Mouse (Mus musculus) midbrain, embryonic 10.5 days (tissue): ENCODE results near the gene Astl. TPM values are rescaled to one million over a fixed set of nuclear protein-coding genes. Genes with fewer than 3 reads are reported as not detected.

ENCODE experiments used
- DNase-seq: peaks from one replicate; pipeline ENCODE4 v3.0.0-alpha.2; 2017; ENCODE audit warnings: low spot score
- H3K27ac ChIP-seq: fragments of 300-500 bp; sonication (generic); replicated peaks from 2 replicates; pipeline ENCODE4 v1.5.1; 2016; ENCODE audit warnings: mild to moderate bottlenecking
- H3K27me3 ChIP-seq: fragments of 300-500 bp; sonication (generic); 2 replicates; pipeline ENCODE4 v1.6.1; 2016; ENCODE audit warnings: low read depth, mild to moderate bottlenecking; ENCODE audit not compliant: poor library complexity, severe bottlenecking
- H3K36me3 ChIP-seq: fragments of 300-500 bp; sonication (generic); 2 replicates; pipeline ENCODE4 v1.6.1; 2016; ENCODE audit warnings: mild to moderate bottlenecking, moderate library complexity
- H3K4me1 ChIP-seq: fragments of 300-500 bp; sonication (generic); 2 replicates; pipeline ENCODE4 v1.6.1; 2016
- H3K4me3 ChIP-seq: fragments of 300-500 bp; sonication (generic); 2 replicates; pipeline ENCODE4 v1.5.1; 2016; ENCODE audit warnings: mild to moderate bottlenecking, moderate library complexity
- H3K9me3 ChIP-seq: fragments of 300-500 bp; sonication (generic); replicated peaks from 2 replicates; pipeline ENCODE4 v1.6.1; 2016; ENCODE audit warnings: mild to moderate bottlenecking
- WGBS: fragments of 180-500 bp; shearing (Covaris S2); methylation state at CpG from one replicate; pipeline ENCODE4 v1.1.7; 2016; 5-methylcytosine and 5-hydroxymethylcytosine counted together
- polyA plus RNA-seq: library from polyadenylated mRNA; unstranded; fragments of >200 nt; fragmentation: Nextera tagmentation; extraction: Ambion mirVana; gene quantifications from 2 replicates; pipeline ENCODE4 v1.2.1, GENCODE M21; 2016

The Astl gene
- polyA plus RNA-seq, 1 experiment from 2014 or later, result not detected

- no peak overlapping the region for H3K4me3 ChIP-seq
- no peaks in the 10 kb centered on the region for H3K9me3 ChIP-seq
- no peak for DNase-seq
- no peaks in the 10 kb centered on the region for H3K4me1 ChIP-seq
- H3K27me3 ChIP-seq, result no peaks in the 10 kb centered on the region
- 90% methylated on average over 1 of the region's 1 CpGs for WGBS
- no peak overlapping the region for H3K27ac ChIP-seq
- no peaks in the 10 kb centered on the region for H3K36me3 ChIP-seq
These were observed 27.2 kb upstream of the Astl start for GRCm38 (mm10) chr2:127311193-127311592.

- no peak for DNase-seq
- Histone ChIP-seq H3K4me1 (no peaks in the 10 kb centered on the region), H3K4me3 (no peak overlapping the region), H3K36me3 (no peaks in the 10 kb centered on the region), H3K27ac (no peak overlapping the region), H3K9me3 (no peaks in the 10 kb centered on the region), H3K27me3 (no peaks in the 10 kb centered on the region)
- WGBS, result 92% methylated on average over 4 of the region's 4 CpGs
These were observed 25.6 kb upstream of the Astl start for GRCm38 (mm10) chr2:127312801-127313200.

GRCm38 (mm10) chr2:127313878-127314277 is 24.6 kb upstream of the Astl start:
- 52% methylated on average over 4 of the region's 4 CpGs for WGBS
- DNase-seq, result no peak
- Histone ChIP-seq H3K4me1 (no peaks in the 10 kb centered on the region), H3K9me3 (no peaks in the 10 kb centered on the region), H3K27me3 (no peaks in the 10 kb centered on the region), H3K27ac (0 out of 2 replicates have a peak overlapping the region, but pooled peaks have one; percentile 13), H3K4me3 (no peak overlapping the region), H3K36me3 (no peaks in the 10 kb centered on the region)

- Histone ChIP-seq H3K27ac (no peak overlapping the region), H3K27me3 (no peaks in the 10 kb centered on the region), H3K4me3 (no peak overlapping the region), H3K9me3 (no peaks in the 10 kb centered on the region), H3K4me1 (no peaks in the 10 kb centered on the region), H3K36me3 (no peaks in the 10 kb centered on the region)
- WGBS, result 79% methylated on average over 6 of the region's 6 CpGs
- DNase-seq, result no peak
These were observed 23.8 kb upstream of the Astl start for GRCm38 (mm10) chr2:127314467-127315154.

- no peak for DNase-seq
- no peaks in the 10 kb centered on the region for H3K36me3 ChIP-seq
These were observed 23.3 kb upstream of the Astl start for GRCm38 (mm10) chr2:127315155-127315470.

GRCm38 (mm10) chr2:127316431-127316830 is 22.0 kb upstream of the Astl start:
- no peaks in the 10 kb centered on the region for H3K9me3 ChIP-seq
- no peak overlapping the region for H3K27ac ChIP-seq
- H3K4me1 ChIP-seq, result no peaks in the 10 kb centered on the region
- H3K4me3 ChIP-seq, result no peak overlapping the region
- WGBS, result 85% methylated on average over 5 of the region's 5 CpGs
- no peaks in the 10 kb centered on the region for H3K27me3 ChIP-seq
- no peak for DNase-seq
- H3K36me3 ChIP-seq, result no peaks in the 10 kb centered on the region

More at GRCm38 (mm10) chr2:127315155-127315470, 23.3 kb upstream of the Astl start:
- H3K9me3 ChIP-seq, result no peaks in the 10 kb centered on the region
- H3K27ac ChIP-seq, result no peak overlapping the region
- H3K4me3 ChIP-seq, result no peak overlapping the region
- 92% methylated on average over 1 of the region's 1 CpGs for WGBS
- H3K27me3 ChIP-seq, result no peaks in the 10 kb centered on the region
- no peaks in the 10 kb centered on the region for H3K4me1 ChIP-seq

GRCm38 (mm10) chr2:127318136-127318535 is 20.3 kb upstream of the Astl start:
- 85% methylated on average over 4 of the region's 4 CpGs for WGBS
- Histone ChIP-seq H3K27me3 (no peaks in the 10 kb centered on the region), H3K27ac (no peak overlapping the region), H3K36me3 (no peaks in the 10 kb centered on the region), H3K4me1 (no peaks in the 10 kb centered on the region), H3K4me3 (no peak overlapping the region), H3K9me3 (no peaks in the 10 kb centered on the region)
- no peak for DNase-seq

GRCm38 (mm10) chr2:127319071-127319470 is 19.4 kb upstream of the Astl start:
- H3K4me3 ChIP-seq, result no peak overlapping the region
- no peaks in the 10 kb centered on the region for H3K36me3 ChIP-seq

GRCm38 (mm10) chr2:127322671-127323285 is 15.7 kb upstream of the Astl start:
- H3K9me3 ChIP-seq, result no peaks in the 10 kb centered on the region
- H3K4me3 ChIP-seq, result no peak overlapping the region
- no peak for DNase-seq
- no peaks in the 10 kb centered on the region for H3K4me1 ChIP-seq
- no peaks in the 10 kb centered on the region for H3K27me3 ChIP-seq
- H3K36me3 ChIP-seq, result no peaks in the 10 kb centered on the region
- no peak overlapping the region for H3K27ac ChIP-seq
- 81% methylated on average over 6 of the region's 6 CpGs for WGBS

More at GRCm38 (mm10) chr2:127319071-127319470, 19.4 kb upstream of the Astl start:
- DNase-seq, result no peak
- Histone ChIP-seq H3K27ac (no peak overlapping the region), H3K9me3 (no peaks in the 10 kb centered on the region), H3K4me1 (no peaks in the 10 kb centered on the region), H3K27me3 (no peaks in the 10 kb centered on the region)
- 76% methylated on average over 4 of the region's 4 CpGs for WGBS

GRCm38 (mm10) chr2:127323667-127324066 is 14.8 kb upstream of the Astl start:
- 78% methylated on average over 1 of the region's 1 CpGs for WGBS

GRCm38 (mm10) chr2:127324456-127324855 is 14.0 kb upstream of the Astl start:
- no peak for DNase-seq
- H3K27me3 ChIP-seq, result no peaks in the 10 kb centered on the region
- 81% methylated on average over 7 of the region's 7 CpGs for WGBS
- H3K4me3 ChIP-seq, result no peak overlapping the region
- no peaks in the 10 kb centered on the region for H3K36me3 ChIP-seq
- H3K4me1 ChIP-seq, result no peaks in the 10 kb centered on the region
- H3K9me3 ChIP-seq, result no peaks in the 10 kb centered on the region
- H3K27ac ChIP-seq, result no peak overlapping the region

More at GRCm38 (mm10) chr2:127323667-127324066, 14.8 kb upstream of the Astl start:
- no peak overlapping the region for H3K27ac ChIP-seq
- no peak overlapping the region for H3K4me3 ChIP-seq
- no peaks in the 10 kb centered on the region for H3K27me3 ChIP-seq
- no peaks in the 10 kb centered on the region for H3K9me3 ChIP-seq
- no peak for DNase-seq
- no peaks in the 10 kb centered on the region for H3K36me3 ChIP-seq
- H3K4me1 ChIP-seq, result no peaks in the 10 kb centered on the region

- Histone ChIP-seq H3K4me1 (no peaks in the 10 kb centered on the region), H3K27ac (no peak overlapping the region), H3K36me3 (no peaks in the 10 kb centered on the region), H3K27me3 (no peaks in the 10 kb centered on the region; the same call in 1 of the 2 replicates), H3K9me3 (no peaks in the 10 kb centered on the region), H3K4me3 (no peak overlapping the region)
- DNase-seq, result no peak
- 73% methylated on average over 12 of the region's 12 CpGs for WGBS
These were observed 10.2 kb upstream of the Astl start for GRCm38 (mm10) chr2:127328090-127328851.
